Mouse (Mus musculus): ENCODE results near the gene Myzap.
"Not testable (repeated sequence)": the region's sequence is repeated elsewhere in the genome, so short reads cannot be mapped to it uniquely, and the experiment has no call there.

Gene Myzap

DNA sequence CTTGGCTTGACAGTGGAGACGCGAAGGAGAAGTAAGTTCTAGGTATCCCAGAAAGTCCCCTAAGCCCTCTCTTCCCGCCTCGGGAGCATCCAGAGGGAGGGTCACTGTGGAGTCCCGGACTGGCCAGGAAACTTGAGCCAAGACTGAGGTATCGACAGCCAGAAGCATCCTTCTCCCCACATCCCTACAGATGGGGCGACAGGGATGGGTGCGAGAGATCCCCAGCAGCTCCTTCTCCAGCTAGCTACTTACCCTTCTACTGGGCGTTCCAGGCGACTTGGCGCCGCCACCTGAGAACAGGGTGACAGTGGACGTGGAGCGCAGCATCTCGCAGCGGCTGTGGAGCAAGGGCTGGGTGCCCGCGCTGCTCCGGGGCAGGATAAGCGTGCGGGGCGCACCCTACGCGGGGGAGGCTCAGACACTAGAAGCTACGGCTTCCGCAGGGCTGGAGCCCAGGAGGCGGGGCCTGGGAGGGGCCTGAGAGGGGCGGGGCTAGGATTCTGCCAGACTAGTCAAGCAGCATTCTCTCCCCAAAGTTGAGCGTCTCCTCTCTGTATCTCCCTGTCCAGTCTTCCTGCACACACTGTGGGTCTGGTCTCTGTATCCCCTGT lies at the start of gene Myzap:
Gene Myzap, minus strand, starts transcription at position 423 of the 611 bp plus-strand sequence.
- peak; percentile 88 for DNase-seq (ENCODE audit: low read depth)

- no peak for DNase-seq (ENCODE audit: low read depth)
Measured at GRCm38 (mm10) chr9:71640361-71640927, 48.3 kb upstream of the Myzap start.

- DNase-seq (ENCODE audit: low read depth): no peak
Measured at GRCm38 (mm10) chr9:71638198-71638597, 46.0 kb upstream of the Myzap start.

DNA sequence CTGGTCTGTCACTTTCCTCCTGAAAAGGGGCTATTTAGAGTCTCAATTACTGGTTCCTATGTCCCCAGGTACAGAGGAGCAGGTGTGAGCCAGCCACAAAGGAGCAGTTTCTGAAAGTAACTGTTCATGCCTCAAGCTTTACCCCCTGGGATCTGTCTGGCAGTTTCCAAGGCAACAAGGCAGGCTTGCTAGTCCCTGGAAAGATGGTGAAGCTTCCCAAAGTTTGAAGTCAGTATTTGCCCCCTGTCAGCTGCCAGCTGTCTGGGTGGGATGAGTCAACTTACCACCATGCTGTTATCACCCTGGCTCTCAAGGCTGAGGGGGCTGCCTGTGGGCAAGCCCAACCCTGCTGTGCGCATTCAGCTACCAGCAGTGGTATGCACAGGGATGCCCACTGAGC lies 44.7 kb upstream of the Myzap start:
- no peak for DNase-seq (ENCODE audit: low read depth)

- no peak for DNase-seq (ENCODE audit: low read depth)
Measured at GRCm38 (mm10) chr9:71635627-71636026, 43.5 kb upstream of the Myzap start.

GRCm38 (mm10) chr9:71634916-71635315 lies 42.8 kb upstream of the Myzap start:
- no peak for DNase-seq (ENCODE audit: low read depth)

DNA sequence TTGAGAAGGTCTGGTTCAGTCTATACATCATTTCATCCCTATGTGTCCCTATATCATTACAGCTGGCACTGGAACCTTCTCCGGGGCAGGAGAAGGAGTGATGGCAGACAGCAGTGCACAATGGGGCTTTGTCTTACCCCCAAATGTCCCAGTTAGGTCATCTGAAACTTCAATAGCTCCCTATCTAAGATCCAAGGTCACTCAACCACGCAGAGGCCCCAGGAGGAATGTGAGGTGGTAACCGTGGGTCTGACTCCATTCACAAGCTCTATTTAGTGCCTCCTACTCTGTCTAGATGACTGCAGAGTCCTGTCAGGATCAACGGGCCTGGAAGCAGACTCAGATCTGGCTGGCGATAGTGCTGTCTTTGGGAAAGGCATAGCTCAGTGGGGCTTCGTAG lies 36.8 kb upstream of the Myzap start:
- no peak for DNase-seq (ENCODE audit: low read depth)

GRCm38 (mm10) chr9:71628286-71628685 lies 36.1 kb upstream of the Myzap start:
- DNase-seq (ENCODE audit: low read depth): no peak

DNA sequence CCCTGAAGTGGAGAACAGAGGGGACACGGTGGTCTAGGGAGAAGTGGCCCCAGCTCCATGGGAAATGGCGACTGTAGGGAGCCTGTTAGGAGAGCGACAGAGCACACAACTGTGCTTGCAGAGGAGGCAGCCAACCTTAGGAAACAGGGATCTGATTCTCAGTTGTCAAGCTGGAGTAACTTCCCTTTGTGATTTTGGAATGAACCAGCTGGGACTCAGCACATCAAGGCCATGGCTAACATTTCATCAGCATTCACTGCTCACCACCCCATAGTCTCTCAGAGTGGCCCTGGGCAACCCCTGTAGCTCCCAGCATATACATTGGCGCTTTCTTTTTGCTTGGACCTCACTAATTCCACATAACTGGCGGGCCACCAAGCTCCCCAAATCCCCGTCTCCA lies 33.8 kb upstream of the Myzap start:
- DNase-seq (ENCODE audit: low read depth): no peak

DNA sequence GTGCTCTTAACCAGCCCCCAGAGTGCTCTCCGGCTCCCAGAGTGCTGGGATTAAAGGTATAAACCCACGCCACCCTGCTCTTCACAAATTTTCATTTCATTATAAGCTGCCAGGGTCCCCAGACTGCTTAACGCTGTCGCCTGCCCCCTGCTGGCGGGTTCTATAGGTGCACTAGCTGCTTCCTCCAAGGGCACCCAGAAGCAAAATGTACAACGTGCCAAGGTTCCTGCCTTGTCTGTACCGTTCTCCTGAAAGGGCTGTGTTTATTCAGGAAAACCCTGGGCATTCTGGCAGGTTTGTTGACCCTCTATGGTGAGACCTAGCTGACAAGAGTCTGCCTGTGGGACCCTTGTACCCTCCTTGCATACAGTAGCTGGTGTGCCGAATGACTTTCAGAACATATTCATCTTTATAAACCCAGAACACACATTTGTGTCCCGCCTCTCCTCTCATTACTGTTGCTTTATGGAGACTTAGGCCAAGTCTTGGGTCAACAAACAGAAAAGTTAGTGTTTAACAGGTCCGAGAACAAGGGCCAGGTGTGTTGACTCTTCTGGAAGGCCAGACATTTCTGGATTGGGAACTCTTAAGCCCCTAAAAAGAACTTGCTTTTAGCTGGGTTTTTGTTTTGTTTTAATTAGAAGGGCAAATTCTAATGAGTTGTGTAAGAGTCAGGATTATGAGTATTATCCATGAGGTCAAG lies 32.8 kb upstream of the Myzap start:
- peak; percentile 64 for DNase-seq (ENCODE audit: low read depth)

- peak; percentile 58 for DNase-seq (ENCODE audit: low read depth)
Measured at GRCm38 (mm10) chr9:71623871-71624569, 31.9 kb upstream of the Myzap start.

DNA sequence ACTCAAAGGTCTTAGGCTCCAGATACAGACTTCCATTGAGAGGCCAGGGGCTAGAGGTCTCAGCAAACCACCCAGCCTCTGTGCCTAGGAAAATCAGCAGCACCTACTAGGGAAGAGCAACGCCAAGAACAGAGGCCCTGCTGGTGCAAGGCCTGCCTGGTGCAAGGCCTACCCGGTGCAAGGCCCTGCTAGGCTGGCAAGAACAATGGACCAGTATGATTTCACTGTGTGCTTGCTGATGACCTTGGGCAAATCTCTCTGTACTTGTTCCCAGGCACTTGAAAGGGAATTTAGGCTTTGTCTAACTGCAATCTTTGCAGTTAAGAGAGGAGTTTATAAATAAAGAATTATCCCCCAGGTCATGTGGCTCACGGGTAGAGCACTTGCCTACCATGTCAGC lies 30.4 kb upstream of the Myzap start:
- no peak for DNase-seq (ENCODE audit: low read depth)

GRCm38 (mm10) chr9:71621968-71622367 lies 29.8 kb upstream of the Myzap start:
- no peak for DNase-seq (ENCODE audit: low read depth)

DNA sequence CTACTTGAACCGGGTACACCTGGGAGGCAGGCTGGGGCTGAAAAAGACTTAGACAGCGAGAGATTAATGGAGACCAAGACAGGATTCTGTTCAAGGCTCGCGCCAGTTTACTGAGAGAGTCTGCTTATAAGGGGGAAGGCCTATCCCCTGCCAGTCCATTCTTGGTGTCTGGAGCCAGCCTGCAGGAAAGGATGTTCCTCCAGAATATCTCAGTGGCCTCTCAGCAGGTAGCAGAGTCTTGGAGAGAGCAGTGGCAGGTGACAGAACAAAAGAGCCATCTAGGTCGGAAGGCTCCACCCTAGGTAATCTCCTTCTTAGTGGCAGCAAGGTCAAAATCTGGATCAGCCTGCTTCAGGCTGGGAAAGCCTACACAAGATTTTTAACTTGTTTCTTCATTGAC lies 28.0 kb upstream of the Myzap start:
- not testable (repeated sequence) for DNase-seq (ENCODE audit: low read depth)

DNA sequence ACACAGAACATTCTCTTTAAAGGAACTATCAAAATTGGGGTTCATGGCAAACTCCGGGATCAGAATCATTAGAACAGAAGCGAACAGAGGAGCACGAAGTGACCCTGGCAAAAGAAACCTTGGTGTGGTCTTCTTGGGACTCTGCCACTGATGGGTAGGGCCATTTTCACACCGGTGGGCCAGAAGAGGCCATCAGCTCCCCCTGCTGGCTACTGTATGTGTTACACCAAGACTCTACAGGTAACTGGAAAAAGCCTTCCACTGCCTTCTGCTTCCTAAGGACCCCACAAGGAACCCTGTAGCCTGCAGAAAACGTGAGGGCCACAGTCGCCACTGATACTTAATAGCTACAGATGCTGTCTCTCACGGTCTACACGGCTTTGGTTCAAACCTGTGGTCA lies 25.2 kb upstream of the Myzap start:
- peak; percentile 66 for DNase-seq (ENCODE audit: low read depth)

GRCm38 (mm10) chr9:71616185-71616584 lies 24.0 kb upstream of the Myzap start:
- peak; percentile 83 for DNase-seq (ENCODE audit: low read depth)

DNA sequence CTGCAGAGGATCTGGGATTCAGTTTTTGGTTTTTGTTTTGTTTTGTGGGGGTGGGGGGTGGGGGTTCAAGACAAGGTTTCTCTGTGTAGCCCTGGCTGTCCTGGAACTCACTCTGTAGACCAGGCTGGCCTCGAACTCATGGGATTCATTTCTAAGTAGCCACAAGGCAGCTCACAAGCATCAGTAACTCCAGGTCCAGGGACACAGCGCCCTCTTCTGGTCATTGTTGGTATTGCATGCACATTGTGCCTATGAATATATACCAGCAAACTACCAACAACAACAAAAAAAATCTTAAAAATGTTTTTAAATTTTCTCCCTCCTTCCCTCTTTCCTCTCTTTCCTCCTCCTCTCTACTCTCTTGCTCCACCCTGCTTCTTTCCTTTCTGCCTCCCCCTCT lies 22.5 kb upstream of the Myzap start:
- DNase-seq (ENCODE audit: low read depth): peak; percentile 64

- peak; percentile 48 for DNase-seq (ENCODE audit: low read depth)
Measured at GRCm38 (mm10) chr9:71612981-71613380, 20.8 kb upstream of the Myzap start.

DNA sequence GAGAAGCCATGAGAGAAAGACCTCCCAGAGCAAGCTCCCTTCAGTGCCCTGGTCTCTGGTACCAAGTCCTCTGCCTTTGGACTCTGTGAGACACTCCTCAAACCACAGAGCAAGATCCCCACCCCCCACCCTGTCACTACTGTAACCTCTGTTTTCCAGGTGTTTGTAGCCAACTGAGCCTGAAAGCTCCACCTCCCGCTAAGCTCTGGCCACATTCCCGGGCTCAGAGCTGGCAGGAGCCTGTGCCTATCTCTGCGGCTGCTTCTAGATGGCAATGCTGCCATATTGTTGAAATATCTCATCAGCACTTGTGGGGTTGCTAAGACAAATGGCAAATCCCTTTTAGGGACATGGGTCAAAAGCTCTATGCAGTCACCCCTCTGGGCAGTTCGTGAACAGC lies 19.7 kb upstream of the Myzap start:
- DNase-seq (ENCODE audit: low read depth): no peak

GRCm38 (mm10) chr9:71609010-71609409 lies 16.9 kb upstream of the Myzap start:
- DNase-seq (ENCODE audit: low read depth): no peak

- no peak for DNase-seq (ENCODE audit: low read depth)
Measured at GRCm38 (mm10) chr9:71606296-71607057, 14.3 kb upstream of the Myzap start.
